Mouse (Mus musculus) ES-E14 (cell line): Measurements from ENCODE around the gene Mex3a. TPM values are rescaled to one million over a fixed set of nuclear protein-coding genes. Genes with fewer than 3 reads are reported as not detected.

Source experiments
- DNase-seq: peaks from one replicate; pipeline ENCODE4 v3.0.0-alpha.2; 2013; ENCODE audit warnings: low read depth, low spot score
- H3K27ac ChIP-seq: 2 replicates; pipeline ENCODE4 v1.5.1; 2012; ENCODE audit warnings: low read depth, mild to moderate bottlenecking, low read length, moderate library complexity, mixed read lengths; ENCODE audit not compliant: poor library complexity, insufficient read depth, severe bottlenecking
- H3K36me3 ChIP-seq: 2 replicates; pipeline ENCODE4 v1.6.1; 2012; ENCODE audit warnings: mild to moderate bottlenecking, low read length, moderate library complexity, mixed read lengths; ENCODE audit not compliant: control insufficient read depth, poor library complexity, insufficient read depth, severe bottlenecking
- H3K4me1 ChIP-seq, 2 experiments: fragments of 150-350 bp in 1 of 2; sonication (generic) in 1 of 2; 2 replicates each; pipeline ENCODE4 v1.6.1; 2012; ENCODE audit warnings: low read length in 2 of 2, mild to moderate bottlenecking in 1 of 2, mixed read lengths in 1 of 2; ENCODE audit not compliant: control insufficient read depth in 2 of 2, insufficient read depth in 2 of 2, poor library complexity in 1 of 2
- H3K4me3 ChIP-seq, 2 experiments: fragments of 150-350 bp in 1 of 2; sonication (generic) in 1 of 2; 2 replicates each; pipeline ENCODE4 v1.5.1; 2012; ENCODE audit warnings: low read length in 2 of 2, low read depth in 1 of 2, mild to moderate bottlenecking in 1 of 2, mixed read lengths in 1 of 2; ENCODE audit not compliant: insufficient read depth in 1 of 2, poor library complexity in 1 of 2, severe bottlenecking in 1 of 2
- H3K9ac ChIP-seq: 2 replicates; pipeline ENCODE4 v1.6.1; 2012; ENCODE audit warnings: low read depth, mild to moderate bottlenecking, low read length, mixed read lengths; ENCODE audit not compliant: poor library complexity, insufficient read depth, severe bottlenecking
- H3K9me3 ChIP-seq: fragments of 150-350 bp; sonication (generic); 2 replicates; pipeline ENCODE4 v1.6.1; 2012; ENCODE audit warnings: low read depth, mild to moderate bottlenecking, low read length; ENCODE audit not compliant: control insufficient read depth, insufficient read depth
- CHD2 ChIP-seq: IDR thresholded peaks from 2 replicates; pipeline ENCODE4 v1.6.1; 2014; ENCODE audit warnings: mild to moderate bottlenecking, low read depth, low read length, inconsistent platforms
- HCFC1 ChIP-seq: IDR thresholded peaks from 2 replicates; pipeline ENCODE4 v1.6.1; 2012; ENCODE audit warnings: low read length, inconsistent platforms, borderline replicate concordance; ENCODE audit not compliant: insufficient read depth
- MAFK ChIP-seq: IDR thresholded peaks from 2 replicates; pipeline ENCODE4 v1.6.1; 2014; ENCODE audit warnings: mild to moderate bottlenecking, low read depth, low read length, inconsistent platforms; ENCODE audit not compliant: insufficient read depth
- ZC3H11A ChIP-seq: IDR thresholded peaks from 2 replicates; pipeline ENCODE4 v1.6.1; 2012; ENCODE audit warnings: low read depth, mild to moderate bottlenecking, inconsistent platforms, low read length, borderline replicate concordance
- ZNF384 ChIP-seq: IDR thresholded peaks from 2 replicates; pipeline ENCODE4 v1.6.1; 2012; ENCODE audit warnings: low read depth, low read length, inconsistent platforms
- in situ Hi-C, 2 experiments: fragments of 600-800 bp; cut with MboI; formaldehyde crosslinking; loops; one replicate each; pipeline ENCODE4 v1.15.1; 2025; ENCODE audit warnings: low sequenced_read_pairs in 2 of 2, inconsistent platforms in 1 of 2; ENCODE audit not compliant: unreplicated experiment in 2 of 2
- total RNA-seq: library from RNA; depleted of rRNA; stranded (reverse); fragments of 300-350 nt; gene quantifications from 2 replicates; pipeline ENCODE4 v1.2.3, GENCODE M21; 2012

The Mex3a gene
- total RNA-seq, 1 experiment, result 24.9 TPM

DNA sequence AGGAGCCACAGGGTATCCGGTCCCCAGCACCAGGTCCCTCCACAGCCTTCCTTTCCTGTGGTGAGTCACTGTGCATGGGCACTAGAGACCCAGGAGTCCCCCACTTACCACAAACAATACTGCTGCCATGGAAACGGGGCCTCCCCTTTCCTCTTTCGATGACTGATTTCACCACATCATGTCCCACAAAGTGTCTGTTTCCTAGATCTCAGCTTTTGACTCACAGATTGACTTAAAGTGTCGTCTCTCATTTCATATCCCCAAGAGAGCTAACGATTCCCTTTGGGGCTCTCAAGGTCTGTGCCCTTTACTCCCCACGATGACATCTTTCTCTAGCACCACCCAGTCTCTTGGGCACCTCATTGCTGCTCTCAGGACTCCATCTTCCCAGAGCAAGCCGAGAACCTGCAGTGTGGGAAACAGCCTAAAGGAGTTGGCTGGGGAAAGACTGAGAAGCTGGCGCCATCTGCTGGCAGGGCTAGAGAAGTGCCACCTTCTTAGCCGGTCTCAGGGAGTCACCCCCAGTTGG lies 10.3 kb upstream of the Mex3a start:
- Histone ChIP-seq H3K4me1 (peaks cover 0 to 3% of the 10 kb centered on the region in 2 experiments; a peak in 1 of 4 replicates), H3K9me3 (no peaks in the 10 kb centered on the region), H3K36me3 (peaks cover 16% of the 10 kb centered on the region), H3K27ac (no peak overlapping the region), H3K9ac (no peak overlapping the region; the same call in 1 of the 2 replicates), H3K4me3 (no peak overlapping the region)
- in situ Hi-C loops, result loop anchor here in 1 of 2 experiments (5.0 kb wide), 1 partner anchor 35 kb away; no protein-coding TSS in a partner anchor
- TF ChIP-seq MAFK (no peak), ZNF384 (no peak), HCFC1 (no peak), ZC3H11A (peak; percentile 96), CHD2 (no peak)
- no peak for DNase-seq

GRCm38 (mm10) chr3:88523027-88523426 lies 9.2 kb upstream of the Mex3a start:
- no peak for DNase-seq
- peaks cover 0 to 8% of the 10 kb centered on the region in 2 experiments; a peak in 1 of 4 replicates for H3K4me1 ChIP-seq
- H3K9me3 ChIP-seq, result no peaks in the 10 kb centered on the region
- in situ Hi-C loops, result loop anchor here in 1 of 2 experiments (5.0 kb wide), 1 partner anchor 36 kb away; no protein-coding TSS in a partner anchor
- TF ChIP-seq ZC3H11A, result no peak
- TF ChIP-seq ZNF384, result no peak
- TF ChIP-seq MAFK, result no peak
- no peak for TF ChIP-seq CHD2
- TF ChIP-seq HCFC1, result no peak
- no peak overlapping the region for H3K9ac ChIP-seq
- no peak overlapping the region for H3K27ac ChIP-seq
- no peak overlapping the region for H3K4me3 ChIP-seq
- peaks cover 16% of the 10 kb centered on the region for H3K36me3 ChIP-seq

GRCm38 (mm10) chr3:88525021-88525420 lies 7.2 kb upstream of the Mex3a start:
- in situ Hi-C loops, result no loop called here
- Histone ChIP-seq H3K36me3 (peaks cover 16% of the 10 kb centered on the region), H3K27ac (no peak overlapping the region), H3K4me1 (peaks cover 6 to 13% of the 10 kb centered on the region in 2 experiments; a peak in 2 of 4 replicates), H3K9ac (no peak overlapping the region), H3K9me3 (no peaks in the 10 kb centered on the region), H3K4me3 (no peak overlapping the region)
- no peak for TF ChIP-seq HCFC1
- TF ChIP-seq ZC3H11A, result no peak
- no peak for TF ChIP-seq CHD2
- no peak for TF ChIP-seq ZNF384
- TF ChIP-seq MAFK, result no peak
- no peak for DNase-seq

GRCm38 (mm10) chr3:88526157-88527131 lies 5.8 kb upstream of the Mex3a start:
- no peak overlapping the region for H3K27ac ChIP-seq
- H3K36me3 ChIP-seq, result peaks cover 16% of the 10 kb centered on the region
- peak; percentile 85 for DNase-seq
- in situ Hi-C loops, result no loop called here
- TF ChIP-seq ZC3H11A (peak; percentile 44; the same call in 1 of the 2 replicates), ZNF384 (peak; percentile 51; the same call in 1 of the 2 replicates), HCFC1 (peak; percentile 57; the same call in 1 of the 2 replicates), CHD2 (no peak)
- peaks cover 6 to 13% of the 10 kb centered on the region in 2 experiments; a peak in 3 of 4 replicates for H3K4me1 ChIP-seq
- H3K4me3 ChIP-seq, result peak overlapping the region; percentile 15 to 27; a peak in 1 of 4 replicates
- no peaks in the 10 kb centered on the region for H3K9me3 ChIP-seq
- peak overlapping the region; percentile 65; the same call in 1 of the 2 replicates for H3K9ac ChIP-seq
